ENCODE assay signal across 15 mouse cellular contexts in genomic region chr12:76282132-76282531, GRCm38 (mm10). TPM values are rescaled to one million over a fixed set of nuclear protein-coding genes. Genes with fewer than 3 reads are reported as not detected.
DNase-seq lines count a peak whose midpoint lies in the region; ATAC-seq lines count a peak whose summit lies in the region.
"Had no signal": no experiment of that assay in that cellular context is flagged by ENCODE, and none has a peak within 500 bp of the region (broad histone marks: within the 10 kb centered on the region; RNA-seq: fewer than 3 reads in every experiment).

No protein-coding gene starts in this region.

- no peaks in the 10 kb centered on the region for H3K9me3 ChIP-seq in liver, embryonic 11.5 days (ENCODE audit: control insufficient read depth, low read length)
- no peaks in the 10 kb centered on the region for H3K9me3 ChIP-seq in forebrain, embryonic 12.5 days

- no peak for ATAC-seq in liver, embryonic 11.5 days (replicated peaks; ENCODE audit: low FRiP score)
- ATAC-seq in forebrain, embryonic 12.5 days (ENCODE audit: low FRiP score): no peak
- ATAC-seq: Patski had no signal

- H3K27ac ChIP-seq in liver, embryonic 11.5 days (ENCODE audit: low read depth, low read length): no peak overlapping the region
- H3K27ac ChIP-seq in forebrain, embryonic 12.5 days: no peak overlapping the region

- peak; percentile 29 to 67 for DNase-seq in adrenal gland, adult (ENCODE audit: inconsistent age in 2 of 2, low spot score in 1 of 2)
- no peak for DNase-seq in adrenal gland, adult 8-10 months
- DNase-seq in liver: peak; percentile 44
- DNase-seq in liver, embryonic 11.5 days (ENCODE audit: low spot score): no peak
- DNase-seq in retina, embryonic 14.5 days (ENCODE audit: low spot score): peak; percentile 23
- no peak for DNase-seq in frontal cortex, postnatal 36 days (ENCODE audit: low spot score in 2 of 2)
- DNase-seq in gastrocnemius, postnatal 14 days: no peak
- DNase-seq: gastrocnemius, postnatal 10 days; lung, adult 18-20 months; thymus, postnatal 25 days had no signal

- intact Hi-C loops in gastrocnemius, postnatal 14 days (cut with DNase I; ENCODE audit: low total_unique reads): no loop called here

- no peak overlapping the region for H3K9ac ChIP-seq in liver, embryonic 11.5 days (ENCODE audit: low read depth, low read length)
- H3K9ac ChIP-seq in forebrain, embryonic 12.5 days: peak overlapping the region; percentile 2; the same call in 1 of the 2 replicates

- no peak overlapping the region for H3K4me2 ChIP-seq in liver, embryonic 11.5 days
- H3K4me2 ChIP-seq in forebrain, embryonic 12.5 days: no peak overlapping the region

- no peaks in the 10 kb centered on the region for H3K27me3 ChIP-seq in liver, embryonic 11.5 days (replicated peaks; ENCODE audit: control insufficient read depth, insufficient read depth, low read length)
- no peaks in the 10 kb centered on the region for H3K27me3 ChIP-seq in forebrain, embryonic 12.5 days
- H3K27me3 ChIP-seq: Patski had no signal

- H3K4me1 ChIP-seq in liver, embryonic 11.5 days (replicated peaks; ENCODE audit: control insufficient read depth, insufficient read depth, low read length): 0 out of 2 replicates have a peak, but pooled peaks cover 3% of the 10 kb centered on the region
- peaks cover 10% of the 10 kb centered on the region for H3K4me1 ChIP-seq in forebrain, embryonic 12.5 days

- peaks cover 31% of the 10 kb centered on the region for H3K36me3 ChIP-seq in liver, embryonic 11.5 days (ENCODE audit: control insufficient read depth, insufficient read depth, low read length)
- H3K36me3 ChIP-seq in forebrain, embryonic 12.5 days (replicated peaks): peaks cover 39% of the 10 kb centered on the region

- 76% methylated on average over 4 of the region's 4 CpGs for WGBS in liver, embryonic 11.5 days
- WGBS in forebrain, embryonic 12.5 days: 58% methylated on average over 4 of the region's 4 CpGs

- H3K4me3 ChIP-seq in liver, embryonic 11.5 days (ENCODE audit: low read depth, low read length): no peak overlapping the region
- H3K4me3 ChIP-seq in forebrain, embryonic 12.5 days (replicated peaks): no peak overlapping the region

RNA-seq across cellular contexts. Expression of gene Mthfd1, which starts 27.0 kb away (rescaled TPM):
- 10 to 100 TPM; 42.3 to 50.6 (median 43.3) TPM for total RNA-seq in adrenal gland, adult 8-10 months (2022)
- polyA plus RNA-seq in liver, embryonic 11.5 days (2014; fragmentation: Nextera tagmentation; extraction: Ambion mirVana): 178 and 218 TPM in 2 replicates
- polyA plus RNA-seq in forebrain, embryonic 12.5 days (2016; fragmentation: Nextera tagmentation; extraction: Ambion mirVana): 64.0 and 67.6 TPM in 2 replicates
- 10 to 100 TPM; 31.4 to 40.6 TPM for total RNA-seq in gastrocnemius, postnatal 14 days (2021)

RNA-seq across cellular contexts. Expression of gene Tex21, which starts 35.6 kb away (rescaled TPM):
- not detected for total RNA-seq in adrenal gland, adult 8-10 months (2022)
- polyA plus RNA-seq in liver, embryonic 11.5 days (2014; fragmentation: Nextera tagmentation; extraction: Ambion mirVana): 0.10 TPM in 1 of 2 replicates, not detected in the other
- not detected in 2 replicates for polyA plus RNA-seq in forebrain, embryonic 12.5 days (2016; fragmentation: Nextera tagmentation; extraction: Ambion mirVana)
- not detected for total RNA-seq in gastrocnemius, postnatal 14 days (2021)
- total RNA-seq: gastrocnemius, postnatal 10 days had no signal
- polyA plus RNA-seq: embryonic facial prominence, embryonic 11.5 days; large intestine, adult 2 months; Patski; small intestine, adult 2 months had no signal

RNA-seq across cellular contexts. Expression of gene Akap5, which starts 42.6 kb away (rescaled TPM):
- 1 to 10 TPM in 1 of 4 experiments, under 1 TPM in 3; 0.35 to 1.1 (median 0.63) TPM for total RNA-seq in adrenal gland, adult 8-10 months (2022)
- 2.4 and 2.8 TPM in 2 replicates for polyA plus RNA-seq in liver, embryonic 11.5 days (2014; fragmentation: Nextera tagmentation; extraction: Ambion mirVana)
- 5.9 and 6.5 TPM in 2 replicates for polyA plus RNA-seq in forebrain, embryonic 12.5 days (2016; fragmentation: Nextera tagmentation; extraction: Ambion mirVana)
- total RNA-seq in gastrocnemius, postnatal 14 days (2021): 1 to 10 TPM; 1.0 to 1.5 TPM

Comparison
In these comparisons a context has a peak if more than half of its experiments do, and no peak if none do; other contexts are left out.
1. DNase-seq: peak in adrenal gland, adult (2 of 2), liver (single experiment) and retina, embryonic 14.5 days (single experiment); none in adrenal gland, adult 8-10 months (single experiment), liver, embryonic 11.5 days (single experiment), frontal cortex, postnatal 36 days (0 of 2) and gastrocnemius, postnatal 14 days (single experiment).